Mouse (Mus musculus): ENCODE measurements around the gene 1700020N01Rik. TPM values are rescaled to one million over a fixed set of nuclear protein-coding genes. Genes with fewer than 3 reads are reported as not detected.

1700020N01Rik gene
- polyA plus RNA-seq (2014; fragmentation: Nextera tagmentation; extraction: Ambion mirVana) = 0.19 and 0.26 TPM in 2 replicates

DNA sequence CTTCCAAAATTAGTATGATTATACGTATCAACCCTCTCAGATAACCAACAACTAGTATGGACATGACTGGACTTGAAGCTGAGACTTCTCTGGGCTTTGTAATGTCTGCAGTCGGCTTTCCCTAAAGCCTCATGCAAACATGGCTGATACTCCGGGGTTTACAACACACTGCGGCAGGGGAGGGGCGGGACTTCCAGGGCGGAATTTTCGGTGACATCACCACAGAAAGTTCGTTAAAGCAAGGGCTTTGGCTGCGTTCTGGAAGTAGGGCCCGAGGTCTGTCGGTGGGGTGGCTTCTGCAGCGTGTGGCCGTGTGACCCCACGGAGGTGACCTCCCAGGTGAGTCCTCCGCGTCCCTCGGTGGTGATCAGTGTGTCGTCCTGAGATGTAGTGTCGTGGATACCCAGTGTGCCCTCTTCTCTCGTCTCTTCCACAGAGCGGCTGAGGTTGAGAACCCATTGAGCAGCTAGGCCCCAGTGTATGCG, at the start of gene 1700020N01Rik:
TSS of gene 1700020N01Rik (plus strand) at position 250 of the 485 bp plus-strand sequence.
- no peak within 1 kb of the TSS for H3K4me2 ChIP-seq (ENCODE audit: low read length)
- 95% methylated on average over 22 of the region's 22 CpGs for WGBS
- no peaks in the 10 kb centered on the region for H3K27me3 ChIP-seq (ENCODE audit: control insufficient read depth, insufficient read depth, low read length)
- H3K9ac ChIP-seq (ENCODE audit: low read length) = no peak within 1 kb of the TSS
- no peak for ATAC-seq (ENCODE audit: insufficient number of reproducible peaks, insufficient read depth, low FRiP score, low read depth)
- no peak within 1 kb of the TSS for H3K4me3 ChIP-seq (ENCODE audit: control insufficient read depth in 1 of 2, insufficient read depth in 1 of 2, low read depth in 1 of 2, low read length in 2 of 2)
- H3K36me3 ChIP-seq (ENCODE audit: control insufficient read depth, insufficient read depth, low read length) = no peaks in the 10 kb centered on the region
- H3K9me3 ChIP-seq (ENCODE audit: control insufficient read depth, low read length) = no peaks in the 10 kb centered on the region
- H3K27ac ChIP-seq (replicated peaks in 1 of 2; ENCODE audit: control insufficient read depth in 1 of 2, insufficient read depth in 1 of 2, low read depth in 2 of 2, low read length in 2 of 2) = no peak within 1 kb of the TSS
- no peaks in the 10 kb centered on the region for H3K4me1 ChIP-seq (ENCODE audit: control insufficient read depth in 2 of 2, insufficient read depth in 2 of 2, low read length in 2 of 2)

DNA sequence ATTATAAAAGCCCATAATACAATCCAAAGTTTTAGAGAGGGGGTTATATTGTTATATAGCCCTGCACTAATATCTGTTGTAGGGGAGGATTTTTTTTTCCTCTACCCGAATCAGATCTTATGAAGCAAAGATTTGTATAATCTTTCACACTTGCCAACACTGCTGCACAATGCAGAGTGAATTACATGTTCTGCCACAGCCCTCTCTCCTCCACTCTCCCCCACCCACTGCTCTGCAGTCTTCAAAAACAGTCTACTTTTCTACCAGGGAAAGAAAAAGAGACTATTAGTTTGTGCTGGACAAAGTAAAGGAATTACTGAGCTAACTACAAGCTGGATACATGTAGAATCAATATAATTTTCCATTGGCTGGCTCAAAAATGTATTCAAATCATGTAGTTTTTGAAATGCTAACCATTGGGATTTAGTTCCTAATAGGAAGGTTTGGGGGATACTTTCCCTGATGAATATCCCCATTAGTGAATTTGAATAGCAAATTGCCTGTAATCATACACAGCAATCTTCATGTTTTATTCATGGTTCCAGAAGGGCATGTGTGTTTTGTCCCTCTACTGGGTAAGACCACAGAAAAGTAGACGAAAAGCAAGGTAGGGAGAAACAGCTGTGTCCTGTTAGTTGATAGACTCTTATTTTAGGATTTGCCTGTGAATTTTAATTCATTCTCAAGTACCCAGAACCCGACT, 49.2 kb upstream of the 1700020N01Rik start:
- H3K9ac ChIP-seq (ENCODE audit: low read length) = no peak overlapping the region
- H3K4me1 ChIP-seq (ENCODE audit: control insufficient read depth in 2 of 2, insufficient read depth in 2 of 2, low read length in 2 of 2) = peaks cover 2 to 8% of the 10 kb centered on the region in 2 experiments
- H3K27ac ChIP-seq (replicated peaks in 1 of 2; ENCODE audit: control insufficient read depth in 1 of 2, insufficient read depth in 1 of 2, low read depth in 2 of 2, low read length in 2 of 2) = no peak overlapping the region
- H3K36me3 ChIP-seq (ENCODE audit: control insufficient read depth, insufficient read depth, low read length) = no peaks in the 10 kb centered on the region
- H3K4me2 ChIP-seq (ENCODE audit: low read length) = no peak overlapping the region
- H3K9me3 ChIP-seq (ENCODE audit: control insufficient read depth, low read length) = no peaks in the 10 kb centered on the region
- H3K27me3 ChIP-seq (ENCODE audit: control insufficient read depth, insufficient read depth, low read length) = no peaks in the 10 kb centered on the region
- 71% methylated on average over 3 of the region's 3 CpGs for WGBS
- ATAC-seq (ENCODE audit: insufficient number of reproducible peaks, insufficient read depth, low FRiP score, low read depth) = no peak
- no peak overlapping the region for H3K4me3 ChIP-seq (ENCODE audit: control insufficient read depth in 1 of 2, insufficient read depth in 1 of 2, low read depth in 1 of 2, low read length in 2 of 2)

DNA sequence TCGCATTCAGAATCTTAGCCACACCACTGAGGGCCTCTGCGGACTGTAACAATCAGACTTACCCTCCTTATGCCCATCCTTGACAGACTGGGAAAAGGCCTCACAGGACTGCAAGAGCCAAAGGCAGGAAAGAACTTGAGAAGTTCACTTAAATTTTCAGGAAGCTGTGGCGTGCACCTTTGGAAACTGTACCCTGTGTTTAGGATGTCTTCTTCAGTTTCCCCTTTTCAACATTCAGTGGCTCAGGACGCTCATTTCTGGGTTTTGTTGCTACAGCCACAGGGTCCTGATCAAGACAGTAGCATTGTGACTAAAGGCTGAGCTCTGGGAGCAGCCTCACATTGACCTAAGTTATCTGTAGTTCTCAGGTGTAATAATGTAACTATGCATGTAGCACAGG, 48.2 kb upstream of the 1700020N01Rik start:
- Histone ChIP-seq H3K36me3 (ENCODE audit: control insufficient read depth, insufficient read depth, low read length) (no peaks in the 10 kb centered on the region), H3K9ac (ENCODE audit: low read length) (no peak overlapping the region), H3K27ac (replicated peaks in 1 of 2; ENCODE audit: control insufficient read depth in 1 of 2, insufficient read depth in 1 of 2, low read depth in 2 of 2, low read length in 2 of 2) (peak overlapping the region; percentile 16 to 30; a peak in 1 of 4 replicates), H3K4me1 (ENCODE audit: control insufficient read depth in 2 of 2, insufficient read depth in 2 of 2, low read length in 2 of 2) (peaks cover 6 to 13% of the 10 kb centered on the region in 2 experiments), H3K27me3 (ENCODE audit: control insufficient read depth, insufficient read depth, low read length) (no peaks in the 10 kb centered on the region), H3K4me3 (ENCODE audit: control insufficient read depth in 1 of 2, insufficient read depth in 1 of 2, low read depth in 1 of 2, low read length in 2 of 2) (no peak overlapping the region), H3K9me3 (ENCODE audit: control insufficient read depth, low read length) (no peaks in the 10 kb centered on the region), H3K4me2 (ENCODE audit: low read length) (no peak overlapping the region)
- 79% methylated on average over 4 of the region's 4 CpGs for WGBS
- ATAC-seq (ENCODE audit: insufficient number of reproducible peaks, insufficient read depth, low FRiP score, low read depth) = no peak

DNA sequence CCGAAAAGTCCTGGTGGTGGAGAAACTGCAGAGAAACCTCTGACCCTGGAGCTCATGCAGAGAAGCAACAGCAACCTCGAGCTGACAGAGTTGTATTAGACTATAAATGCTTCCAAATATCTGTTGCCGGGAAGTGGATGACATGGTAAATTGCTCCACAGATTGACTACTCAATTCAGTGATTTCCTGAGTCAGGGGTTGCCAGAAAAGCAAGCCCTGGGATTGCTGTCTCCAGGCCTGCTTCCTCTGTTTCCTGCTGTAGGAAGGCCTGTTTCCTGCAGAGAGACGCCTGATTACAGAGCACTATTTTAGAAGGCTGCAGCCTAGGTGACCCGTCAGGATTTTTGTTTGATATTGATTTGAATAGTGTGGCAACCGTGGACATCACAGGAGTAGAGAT, 47.5 kb upstream of the 1700020N01Rik start:
- H3K9me3 ChIP-seq (ENCODE audit: control insufficient read depth, low read length) = no peaks in the 10 kb centered on the region
- peak overlapping the region; percentile 30 to 35; a peak in 2 of 4 replicates for H3K27ac ChIP-seq (replicated peaks in 1 of 2; ENCODE audit: control insufficient read depth in 1 of 2, insufficient read depth in 1 of 2, low read depth in 2 of 2, low read length in 2 of 2)
- H3K4me3 ChIP-seq (ENCODE audit: control insufficient read depth in 1 of 2, insufficient read depth in 1 of 2, low read depth in 1 of 2, low read length in 2 of 2) = no peak overlapping the region
- H3K9ac ChIP-seq (ENCODE audit: low read length) = no peak overlapping the region
- no peaks in the 10 kb centered on the region for H3K36me3 ChIP-seq (ENCODE audit: control insufficient read depth, insufficient read depth, low read length)
- no peaks in the 10 kb centered on the region for H3K27me3 ChIP-seq (ENCODE audit: control insufficient read depth, insufficient read depth, low read length)
- 38% methylated on average over 6 of the region's 6 CpGs for WGBS
- H3K4me2 ChIP-seq (ENCODE audit: low read length) = no peak overlapping the region
- peak; percentile 43; the same call in 1 of the 2 replicates for ATAC-seq (ENCODE audit: insufficient number of reproducible peaks, insufficient read depth, low FRiP score, low read depth)
- peaks cover 6 to 13% of the 10 kb centered on the region in 2 experiments for H3K4me1 ChIP-seq (ENCODE audit: control insufficient read depth in 2 of 2, insufficient read depth in 2 of 2, low read length in 2 of 2)

- no peak for ATAC-seq (ENCODE audit: insufficient number of reproducible peaks, insufficient read depth, low FRiP score, low read depth)
- no peaks in the 10 kb centered on the region for H3K36me3 ChIP-seq (ENCODE audit: control insufficient read depth, insufficient read depth, low read length)
- no peak overlapping the region for H3K9ac ChIP-seq (ENCODE audit: low read length)
- H3K4me3 ChIP-seq (ENCODE audit: control insufficient read depth in 1 of 2, insufficient read depth in 1 of 2, low read depth in 1 of 2, low read length in 2 of 2) = no peak overlapping the region
- no peaks in the 10 kb centered on the region for H3K9me3 ChIP-seq (ENCODE audit: control insufficient read depth, low read length)
- H3K4me1 ChIP-seq (ENCODE audit: control insufficient read depth in 2 of 2, insufficient read depth in 2 of 2, low read length in 2 of 2) = peaks cover 11 to 18% of the 10 kb centered on the region in 2 experiments
- no peaks in the 10 kb centered on the region for H3K27me3 ChIP-seq (ENCODE audit: control insufficient read depth, insufficient read depth, low read length)
- no peak overlapping the region for H3K4me2 ChIP-seq (ENCODE audit: low read length)
- WGBS = 58% methylated on average over 9 of the region's 9 CpGs
- no peak overlapping the region for H3K27ac ChIP-seq (replicated peaks in 1 of 2; ENCODE audit: control insufficient read depth in 1 of 2, insufficient read depth in 1 of 2, low read depth in 2 of 2, low read length in 2 of 2)
Measured at GRCm38 (mm10) chr10:21548871-21549505, 44.0 kb upstream of the 1700020N01Rik start.

GRCm38 (mm10) chr10:21552967-21553682, 39.8 kb upstream of the 1700020N01Rik start:
- no peaks in the 10 kb centered on the region for H3K36me3 ChIP-seq (ENCODE audit: control insufficient read depth, insufficient read depth, low read length)
- ATAC-seq (ENCODE audit: insufficient number of reproducible peaks, insufficient read depth, low FRiP score, low read depth) = no peak
- 86% methylated on average over 8 of the region's 8 CpGs for WGBS
- H3K9me3 ChIP-seq (ENCODE audit: control insufficient read depth, low read length) = no peaks in the 10 kb centered on the region
- H3K4me1 ChIP-seq (ENCODE audit: control insufficient read depth in 2 of 2, insufficient read depth in 2 of 2, low read length in 2 of 2) = peaks cover 9 to 13% of the 10 kb centered on the region in 2 experiments
- no peak overlapping the region for H3K4me2 ChIP-seq (ENCODE audit: low read length)
- no peaks in the 10 kb centered on the region for H3K27me3 ChIP-seq (ENCODE audit: control insufficient read depth, insufficient read depth, low read length)
- H3K4me3 ChIP-seq (ENCODE audit: control insufficient read depth in 1 of 2, insufficient read depth in 1 of 2, low read depth in 1 of 2, low read length in 2 of 2) = no peak overlapping the region
- no peak overlapping the region for H3K27ac ChIP-seq (replicated peaks in 1 of 2; ENCODE audit: control insufficient read depth in 1 of 2, insufficient read depth in 1 of 2, low read depth in 2 of 2, low read length in 2 of 2)
- H3K9ac ChIP-seq (ENCODE audit: low read length) = no peak overlapping the region

DNA sequence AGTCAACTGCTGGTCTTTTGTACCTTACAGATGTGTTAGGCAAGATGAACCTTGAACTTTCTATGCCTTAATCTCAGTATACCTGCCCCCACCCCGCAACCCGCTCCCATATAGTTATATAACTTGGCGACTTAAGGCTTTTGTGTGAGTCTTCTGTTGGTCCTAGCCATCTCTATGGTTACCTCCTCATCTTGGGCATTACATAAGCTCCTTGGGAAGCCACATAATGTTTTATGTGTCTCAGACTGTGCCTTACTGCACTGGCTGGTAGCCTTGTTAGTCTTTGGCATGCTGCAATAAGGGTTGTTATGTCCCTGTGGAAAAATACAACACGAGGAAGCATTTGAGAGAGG, 39.3 kb upstream of the 1700020N01Rik start:
- ATAC-seq (ENCODE audit: insufficient number of reproducible peaks, insufficient read depth, low FRiP score, low read depth) = no peak
- Histone ChIP-seq H3K4me3 (ENCODE audit: control insufficient read depth in 1 of 2, insufficient read depth in 1 of 2, low read depth in 1 of 2, low read length in 2 of 2) (no peak overlapping the region), H3K4me1 (ENCODE audit: control insufficient read depth in 2 of 2, insufficient read depth in 2 of 2, low read length in 2 of 2) (peaks cover 9 to 11% of the 10 kb centered on the region in 2 experiments), H3K9me3 (ENCODE audit: control insufficient read depth, low read length) (no peaks in the 10 kb centered on the region), H3K9ac (ENCODE audit: low read length) (no peak overlapping the region), H3K4me2 (ENCODE audit: low read length) (no peak overlapping the region), H3K27ac (replicated peaks in 1 of 2; ENCODE audit: control insufficient read depth in 1 of 2, insufficient read depth in 1 of 2, low read depth in 2 of 2, low read length in 2 of 2) (no peak overlapping the region), H3K27me3 (ENCODE audit: control insufficient read depth, insufficient read depth, low read length) (no peaks in the 10 kb centered on the region), H3K36me3 (ENCODE audit: control insufficient read depth, insufficient read depth, low read length) (no peaks in the 10 kb centered on the region)
- WGBS = 89% methylated on average over 4 of the region's 4 CpGs

All from heart, embryonic 14.5 days (tissue).